In genomic region chr1:172590385-172590784, GRCm38 (mm10) we compare ENCODE assay signal across 9 mouse cellular contexts. TPM values are rescaled to one million over a fixed set of nuclear protein-coding genes. Genes with fewer than 3 reads are reported as not detected.
DNase-seq lines count a peak whose midpoint lies in the region; ATAC-seq lines count a peak whose summit lies in the region.
"Had no signal": no experiment of that assay in that cellular context is flagged by ENCODE, and none has a peak within 500 bp of the region (broad histone marks: within the 10 kb centered on the region; RNA-seq: fewer than 3 reads in every experiment).

Gene Slamf8, minus strand, starts transcription at chr1:172590568.

- H3K27me3 ChIP-seq in midbrain, embryonic 16.5 days (ENCODE audit: control insufficient read depth, insufficient read depth, low read depth, low read length) = no peaks in the 10 kb centered on the region
- H3K27me3 ChIP-seq in forebrain, embryonic 10.5 days (ENCODE audit: poor library complexity, severe bottlenecking) = peaks cover 42% of the 10 kb centered on the region

- no peaks in the 10 kb centered on the region for H3K9me3 ChIP-seq in midbrain, embryonic 16.5 days (replicated peaks; ENCODE audit: control insufficient read depth, low read length, poor library complexity, severe bottlenecking)
- no peaks in the 10 kb centered on the region for H3K9me3 ChIP-seq in forebrain, embryonic 10.5 days

- WGBS in midbrain, embryonic 16.5 days = 84% methylated on average over 7 of the region's 7 CpGs
- WGBS in forebrain, embryonic 10.5 days = 88% methylated on average over 7 of the region's 7 CpGs

- no peak within 1 kb of the TSS for H3K4me3 ChIP-seq in brown adipose tissue, adult 24 weeks (ENCODE audit: insufficient read depth, low read depth, low read length)
- H3K4me3 ChIP-seq in midbrain, embryonic 16.5 days (ENCODE audit: low read depth, low read length) = no peak within 1 kb of the TSS
- H3K4me3 ChIP-seq in forebrain, embryonic 10.5 days = no peak within 1 kb of the TSS

- no peaks in the 10 kb centered on the region; the same call in 1 of the 2 replicates for H3K4me1 ChIP-seq in brown adipose tissue, adult 24 weeks (ENCODE audit: control insufficient read depth, insufficient read depth, insufficient read length, low read length)
- H3K4me1 ChIP-seq in midbrain, embryonic 16.5 days (ENCODE audit: control insufficient read depth, insufficient read depth, low read length) = peaks cover 11% of the 10 kb centered on the region
- H3K4me1 ChIP-seq in forebrain, embryonic 10.5 days = peaks cover 16% of the 10 kb centered on the region

- peak; percentile 26 for ATAC-seq in CD4-positive, CD25-positive, alpha-beta regulatory T cell, adult 4 months
- ATAC-seq in midbrain, embryonic 16.5 days = no peak

- H3K9ac ChIP-seq in midbrain, embryonic 16.5 days (ENCODE audit: low read depth, low read length) = no peak within 1 kb of the TSS

- H3K36me3 ChIP-seq in midbrain, embryonic 16.5 days (ENCODE audit: control insufficient read depth, insufficient read depth, low read length) = no peaks in the 10 kb centered on the region
- H3K36me3 ChIP-seq in forebrain, embryonic 10.5 days (replicated peaks) = no peaks in the 10 kb centered on the region

- peak within 1 kb of the TSS; percentile 10; the same call in 1 of the 2 replicates for H3K27ac ChIP-seq in brown adipose tissue, adult 24 weeks (replicated peaks; ENCODE audit: low read depth, low read length)
- H3K27ac ChIP-seq in midbrain, embryonic 16.5 days (ENCODE audit: low read length) = no peak within 1 kb of the TSS
- H3K27ac ChIP-seq in forebrain, embryonic 10.5 days = no peak within 1 kb of the TSS

- DNase-seq in layer of hippocampus, adult 11-12 months (ENCODE audit: low spot score) = peak; percentile 55
- DNase-seq in layer of hippocampus, postnatal 25 days (ENCODE audit: extremely low spot score in 1 of 2, low spot score in 1 of 2) = no peak
- peak; percentile 38 for DNase-seq in lung, postnatal 10 days
- no peak for DNase-seq in forebrain, embryonic 10.5 days (ENCODE audit: extremely low spot score, low spot score)
- DNase-seq: cerebellum, adult 9-10 months; layer of hippocampus, postnatal 36 days had no signal

- no peak within 1 kb of the TSS for H3K4me2 ChIP-seq in midbrain, embryonic 16.5 days (ENCODE audit: low read length)

RNA-seq across cellular contexts. Expression of gene Slamf8, which starts in this region (rescaled TPM):
- not detected for total RNA-seq in layer of hippocampus, postnatal 25 days (2021)
- 1 to 10 TPM in 1 of 2 experiments, under 1 TPM in 1; 0.19 to 1.7 TPM for polyA plus RNA-seq in CD4-positive, CD25-positive, alpha-beta regulatory T cell, adult 4 months (2017; shearing (Covaris generic))
- 1.4 TPM in 1 of 2 replicates, not detected in the other for polyA plus RNA-seq in brown adipose tissue, adult 24 weeks (2012; ENCODE audit: insufficient read depth, insufficient read length, missing spikeins)
- not detected in 2 replicates for polyA plus RNA-seq in midbrain, embryonic 16.5 days (2015; fragmentation: Nextera tagmentation; extraction: Ambion mirVana)
- not detected in 2 replicates for polyA plus RNA-seq in forebrain, embryonic 10.5 days (2016; fragmentation: Nextera tagmentation; extraction: Ambion mirVana)
- total RNA-seq: layer of hippocampus, postnatal 36 days had no signal

Comparison
In these comparisons a context has a peak if more than half of its experiments do, and no peak if none do; other contexts are left out.
1. DNase-seq: peak in layer of hippocampus, adult 11-12 months (single experiment) and lung, postnatal 10 days (single experiment); none in layer of hippocampus, postnatal 25 days (0 of 2) and forebrain, embryonic 10.5 days (single experiment).